Mouse (Mus musculus) CH12.LX (cell line): ENCODE measurements around the gene Ankle1. TPM values are rescaled to one million over a fixed set of nuclear protein-coding genes. Genes with fewer than 3 reads are reported as not detected.

Source experiments
- DNase-seq: peaks from one replicate; pipeline ENCODE4 v3.0.0-alpha.2; 2013; ENCODE audit errors: extremely low read depth
- H3K27ac ChIP-seq: 2 replicates; pipeline ENCODE4 v1.5.1; 2012; ENCODE audit warnings: low read depth, mild to moderate bottlenecking, control low read depth, moderate library complexity; ENCODE audit not compliant: insufficient read depth
- H3K27me3 ChIP-seq: replicated peaks from 2 replicates; pipeline ENCODE3; 2012; ENCODE audit warnings: inconsistent platforms
- H3K36me3 ChIP-seq, 2 experiments: replicated peaks in 1 of 2; 2 replicates each; pipeline versions ENCODE3 to v1.6.1; 2012; ENCODE audit warnings: inconsistent platforms in 1 of 2, low read length in 1 of 2, mild to moderate bottlenecking in 1 of 2, mixed read lengths in 1 of 2, moderate library complexity in 1 of 2; ENCODE audit not compliant: control insufficient read depth in 1 of 2, insufficient read depth in 1 of 2
- H3K4me1 ChIP-seq, 2 experiments: 2 replicates each; pipeline ENCODE4 v1.6.1; 2012; ENCODE audit warnings: inconsistent platforms in 1 of 2, moderate library complexity in 1 of 2; ENCODE audit not compliant: insufficient read depth in 2 of 2, control insufficient read depth in 1 of 2
- H3K4me2 ChIP-seq: 2 replicates; pipeline ENCODE4 v1.6.1; 2012; ENCODE audit warnings: low read depth, mild to moderate bottlenecking, control low read depth; ENCODE audit not compliant: poor library complexity, insufficient read depth, severe bottlenecking
- H3K4me3 ChIP-seq, 3 experiments: fragments of 150-350 bp in 1 of 3; sonication (generic) in 1 of 3; replicated peaks in 1 of 3; 2 replicates each; pipeline versions ENCODE3 to v1.5.1; 2011 to 2012; ENCODE audit warnings: low read depth in 2 of 3, low read length in 2 of 3, mild to moderate bottlenecking in 2 of 3, moderate library complexity in 2 of 3, control low read depth in 1 of 3, improper control_type of control experiment in 1 of 3, inconsistent platforms in 1 of 3, mixed read lengths in 1 of 3; ENCODE audit not compliant: poor library complexity in 1 of 3
- H3K79me2 ChIP-seq: replicated peaks from 2 replicates; pipeline ENCODE4 v1.6.1; 2012; ENCODE audit warnings: mild to moderate bottlenecking, moderate library complexity; ENCODE audit not compliant: control insufficient read depth, poor library complexity, insufficient read depth, severe bottlenecking; ENCODE audit errors: extremely low read depth
- H3K9ac ChIP-seq: 2 replicates; pipeline ENCODE4 v1.6.1; 2012; ENCODE audit warnings: low read depth, mild to moderate bottlenecking, control low read depth, moderate library complexity; ENCODE audit not compliant: insufficient read depth
- H3K9me3 ChIP-seq: replicated peaks from 2 replicates; pipeline ENCODE3; 2012; ENCODE audit warnings: low read length, inconsistent platforms, mixed read lengths
- BHLHE40 ChIP-seq: IDR thresholded peaks from 2 replicates; pipeline ENCODE4 v1.6.1; 2011; ENCODE audit warnings: mild to moderate bottlenecking, low read depth, low read length, improper control_type of control experiment
- CHD1 ChIP-seq: IDR thresholded peaks from 2 replicates; pipeline ENCODE4 v1.6.1; 2012; ENCODE audit warnings: low read depth, low read length, improper control_type of control experiment, inconsistent platforms
- CTCF ChIP-seq, 2 experiments: IDR thresholded peaks in 1 of 2; conservative IDR thresholded peaks in 1 of 2; 2 replicates each; pipeline ENCODE4 v1.5.1; 2011 to 2012; ENCODE audit warnings: low read depth in 2 of 2, low read length in 2 of 2, improper control_type of control experiment in 1 of 2, inconsistent platforms in 1 of 2, mild to moderate bottlenecking in 1 of 2, moderate library complexity in 1 of 2
- E2F4 ChIP-seq: IDR thresholded peaks from 2 replicates; pipeline ENCODE4 v1.6.1; 2011; ENCODE audit warnings: low read depth, low read length, improper control_type of control experiment; ENCODE audit not compliant: insufficient replicate concordance
- GABPA ChIP-seq: IDR thresholded peaks from 2 replicates; pipeline ENCODE4 v1.6.1; 2012; ENCODE audit warnings: low read depth, low read length, improper control_type of control experiment, inconsistent platforms; ENCODE audit not compliant: insufficient replicate concordance
- HCFC1 ChIP-seq: IDR thresholded peaks from 2 replicates; pipeline ENCODE4 v1.6.1; 2012; ENCODE audit warnings: low read depth, mild to moderate bottlenecking, inconsistent platforms, low read length, improper control_type of control experiment
- IRF4 ChIP-seq: IDR thresholded peaks from 2 replicates; pipeline ENCODE4 v1.6.1; 2014; ENCODE audit warnings: low read depth, mild to moderate bottlenecking, inconsistent platforms, low read length, improper control_type of control experiment
- KAT2A ChIP-seq: IDR thresholded peaks from 2 replicates; pipeline ENCODE4 v1.6.1; 2012; ENCODE audit warnings: low read length, improper control_type of control experiment, inconsistent platforms; ENCODE audit not compliant: insufficient replicate concordance
- MXI1 ChIP-seq: IDR thresholded peaks from 2 replicates; pipeline ENCODE4 v1.6.1; 2011; ENCODE audit warnings: mild to moderate bottlenecking, low read depth, low read length, improper control_type of control experiment
- MYC ChIP-seq: IDR thresholded peaks from 2 replicates; pipeline ENCODE4 v1.6.1; 2011; ENCODE audit warnings: low read depth, mild to moderate bottlenecking, improper control_type of control experiment, low read length
- POLR2A ChIP-seq: IDR thresholded peaks from 2 replicates; pipeline ENCODE4 v1.6.1; 2011; ENCODE audit warnings: low read depth, mild to moderate bottlenecking, improper control_type of control experiment, low read length
- SIN3A ChIP-seq: IDR thresholded peaks from 2 replicates; pipeline ENCODE4 v1.6.1; 2012; ENCODE audit warnings: low read length, improper control_type of control experiment, inconsistent platforms
- SMC3 ChIP-seq: IDR thresholded peaks from 2 replicates; pipeline ENCODE4 v1.6.1; 2011; ENCODE audit warnings: low read depth, low read length, improper control_type of control experiment
- USF1 ChIP-seq: IDR thresholded peaks from 2 replicates; pipeline ENCODE4 v1.6.1; 2014; ENCODE audit warnings: low read depth, mild to moderate bottlenecking, inconsistent platforms, low read length, improper control_type of control experiment
- USF2 ChIP-seq: conservative IDR thresholded peaks from 2 replicates; pipeline ENCODE4 v1.6.1; 2011; ENCODE audit warnings: low read depth, low read length, improper control_type of control experiment
- ZKSCAN1 ChIP-seq: IDR thresholded peaks from 2 replicates; pipeline ENCODE4 v1.6.1; 2012; ENCODE audit warnings: low read depth, inconsistent platforms, low read length, improper control_type of control experiment, borderline replicate concordance
- ZNF384 ChIP-seq: IDR thresholded peaks from 2 replicates; pipeline ENCODE4 v1.6.1; 2012; ENCODE audit warnings: low read depth, low read length, improper control_type of control experiment, inconsistent platforms
- dilution Hi-C: fragments of 300-500 bp; cut with MboI; formaldehyde crosslinking; loops from 2 replicates; pipeline ENCODE4 v1.14.3; 2020; ENCODE audit warnings: low sequenced_read_pairs; ENCODE audit not compliant: extremely low pct_unique_long_range_greater_than_20kb, extremely low pct_ligation_motif_present
- in situ Hi-C: fragments of 300-500 bp; cut with MboI; formaldehyde crosslinking; loops from 3 replicates; pipeline ENCODE4 v1.14.3; 2019; ENCODE audit warnings: low sequenced_read_pairs, low pct_ligation_motif_present, low pct_unique_long_range_greater_than_20kb, mixed read lengths
- polyA plus RNA-seq: library from polyadenylated mRNA; unstranded; fragments of >175 nt; gene quantifications from 2 replicates; pipeline ENCODE4 v1.2.1, GENCODE M21; 2012; ENCODE audit warnings: low read depth; ENCODE audit not compliant: insufficient read length
- total RNA-seq, 2 experiments: library from RNA; depleted of rRNA; stranded (reverse); fragments of 300-350 nt in 1 of 2; fragments of >200 nt in 1 of 2; gene quantifications; 2 replicates each; pipeline ENCODE4 v1.2.3; 2012 to 2014

Ankle1 gene
- total and polyA plus RNA-seq, 3 experiments, result 9.4 to 17.9 (median 17.4) TPM

- H3K4me1 ChIP-seq, result peaks cover 12 to 37% of the 10 kb centered on the region in 2 experiments
- no peaks in the 10 kb centered on the region for H3K79me2 ChIP-seq
- no peak for TF ChIP-seq MYC
- TF ChIP-seq CTCF (conservative IDR thresholded peaks at IDR 0.05 in 1 of 2, IDR thresholded peaks at IDR 0.05 in 1 of 2; ENCODE audit: low read depth in 2 of 2, low read length in 2 of 2), result no peak
- TF ChIP-seq E2F4, result no peak
- TF ChIP-seq ZNF384, result no peak
- TF ChIP-seq BHLHE40, result no peak
- TF ChIP-seq, all 38 proteins: peak for 0
- Histone ChIP-seq H3K27me3 (no peaks in the 10 kb centered on the region), H3K27ac (no peak overlapping the region), H3K9ac (no peak overlapping the region), H3K4me3 (no peak overlapping the region), H3K4me2 (no peak overlapping the region), H3K36me3 (peaks cover 14 to 31% of the 10 kb centered on the region in 2 experiments), H3K9me3 (peaks cover 8% of the 10 kb centered on the region)
- DNase-seq, result no peak
- in situ Hi-C loops (no loop called here), dilution Hi-C loops (no loop called here)
These were observed 51.1 kb downstream of the Ankle1 start for GRCm38 (mm10) chr8:71456906-71457305.

- TF ChIP-seq SMC3 (no peak), CHD1 (no peak), USF2 (no peak), GABPA (no peak), ZKSCAN1 (no peak), USF1 (no peak), MXI1 (no peak), ZNF384 (no peak), BHLHE40 (no peak), IRF4 (no peak), HCFC1 (no peak), POLR2A (no peak), KAT2A (no peak), SIN3A (no peak)
- H3K4me3 ChIP-seq, result no peak overlapping the region
- dilution Hi-C loops, result no loop called here
- H3K9me3 ChIP-seq, result peaks cover 8% of the 10 kb centered on the region
- H3K27ac ChIP-seq, result no peak overlapping the region
- no peak for DNase-seq
- no peaks in the 10 kb centered on the region for H3K27me3 ChIP-seq
- in situ Hi-C loops, result no loop called here
- H3K4me2 ChIP-seq, result no peak overlapping the region
- H3K4me1 ChIP-seq, result peaks cover 11 to 32% of the 10 kb centered on the region in 2 experiments
- peaks cover 14 to 31% of the 10 kb centered on the region in 2 experiments for H3K36me3 ChIP-seq
- no peaks in the 10 kb centered on the region for H3K79me2 ChIP-seq
- H3K9ac ChIP-seq, result no peak overlapping the region
These were observed 52.0 kb downstream of the Ankle1 start for GRCm38 (mm10) chr8:71457659-71458270.

Other genes starting within 250 kb of the Ankle1 start
Only the 20 nearest of the 22 such genes appear.
- 26.1 and 29.0 TPM in 2 replicates for gene Myo9b, start 133.3 kb upstream of the Ankle1 start, total RNA-seq (2012; rRNA removed)
- 14.2 and 15.3 TPM in 2 replicates for gene Myo9b, start 133.3 kb upstream of the Ankle1 start, total RNA-seq (2014; rRNA removed)
- gene Myo9b, start 133.3 kb upstream of the Ankle1 start, polyA plus RNA-seq, result 31.5 and 36.2 TPM in 2 replicates
- 25.1 and 33.7 TPM in 2 replicates for gene Haus8, start 133.1 kb upstream of the Ankle1 start, total RNA-seq (2012; rRNA removed)
- gene Haus8, start 133.1 kb upstream of the Ankle1 start, total RNA-seq (2014; rRNA removed), result 21.0 and 25.2 TPM in 2 replicates
- gene Haus8, start 133.1 kb upstream of the Ankle1 start, polyA plus RNA-seq, result 30.3 and 40.5 TPM in 2 replicates
- 118 and 130 TPM in 2 replicates for gene Use1, start 39.2 kb upstream of the Ankle1 start, total RNA-seq (2012; rRNA removed)
- gene Use1, start 39.2 kb upstream of the Ankle1 start, total RNA-seq (2014; rRNA removed), result 69.6 and 78.4 TPM in 2 replicates
- gene Use1, start 39.2 kb upstream of the Ankle1 start, polyA plus RNA-seq, result 98.7 and 111 TPM in 2 replicates
- gene Ocel1, start 34.7 kb upstream of the Ankle1 start, total RNA-seq (2012; rRNA removed), result 7.1 and 8.9 TPM in 2 replicates
- gene Ocel1, start 34.7 kb upstream of the Ankle1 start, total RNA-seq (2014; rRNA removed), result 4.4 and 4.8 TPM in 2 replicates
- 4.5 and 7.4 TPM in 2 replicates for gene Ocel1, start 34.7 kb upstream of the Ankle1 start, polyA plus RNA-seq
- gene Nr2f6, start 24.1 kb upstream of the Ankle1 start, total RNA-seq (2012; rRNA removed), result 25.2 and 25.3 TPM in 2 replicates
- 11.8 and 13.1 TPM in 2 replicates for gene Nr2f6, start 24.1 kb upstream of the Ankle1 start, total RNA-seq (2014; rRNA removed)
- gene Nr2f6, start 24.1 kb upstream of the Ankle1 start, polyA plus RNA-seq, result 14.2 and 15.6 TPM in 2 replicates
- not detected in 2 replicates for gene Ushbp1, start 10.2 kb upstream of the Ankle1 start, total RNA-seq (2012; rRNA removed)
- not detected in 2 replicates for gene Ushbp1, start 10.2 kb upstream of the Ankle1 start, total RNA-seq (2014; rRNA removed)
- not detected in 2 replicates for gene Ushbp1, start 10.2 kb upstream of the Ankle1 start, polyA plus RNA-seq
- 66.0 and 67.3 TPM in 2 replicates for gene Babam1, start 9.1 kb upstream of the Ankle1 start, total RNA-seq (2012; rRNA removed)
- 47.6 and 56.7 TPM in 2 replicates for gene Babam1, start 9.1 kb upstream of the Ankle1 start, total RNA-seq (2014; rRNA removed)
- gene Babam1, start 9.1 kb upstream of the Ankle1 start, polyA plus RNA-seq, result 132 and 137 TPM in 2 replicates
- gene Abhd8, start 57.6 kb downstream of the Ankle1 start, total RNA-seq (2012; rRNA removed), result 28.2 and 33.2 TPM in 2 replicates
- 8.5 and 8.9 TPM in 2 replicates for gene Abhd8, start 57.6 kb downstream of the Ankle1 start, total RNA-seq (2014; rRNA removed)
- 5.2 and 6.0 TPM in 2 replicates for gene Abhd8, start 57.6 kb downstream of the Ankle1 start, polyA plus RNA-seq
- gene Mrpl34, start 58.9 kb downstream of the Ankle1 start, total RNA-seq (2012; rRNA removed), result 150 and 180 TPM in 2 replicates
- 80.1 and 94.4 TPM in 2 replicates for gene Mrpl34, start 58.9 kb downstream of the Ankle1 start, total RNA-seq (2014; rRNA removed)
- 123 and 133 TPM in 2 replicates for gene Mrpl34, start 58.9 kb downstream of the Ankle1 start, polyA plus RNA-seq
- gene Dda1, start 63.2 kb downstream of the Ankle1 start, total RNA-seq (2012; rRNA removed), result 59.3 and 62.8 TPM in 2 replicates
- 49.8 and 57.4 TPM in 2 replicates for gene Dda1, start 63.2 kb downstream of the Ankle1 start, total RNA-seq (2014; rRNA removed)
- 65.8 and 78.1 TPM in 2 replicates for gene Dda1, start 63.2 kb downstream of the Ankle1 start, polyA plus RNA-seq
- gene Ano8, start 80.0 kb downstream of the Ankle1 start, total RNA-seq (2012; rRNA removed), result 5.5 and 6.7 TPM in 2 replicates
- gene Ano8, start 80.0 kb downstream of the Ankle1 start, total RNA-seq (2014; rRNA removed), result 1.8 and 1.9 TPM in 2 replicates
- 1.8 and 2.1 TPM in 2 replicates for gene Ano8, start 80.0 kb downstream of the Ankle1 start, polyA plus RNA-seq
- gene Gtpbp3, start 82.1 kb downstream of the Ankle1 start, total RNA-seq (2012; rRNA removed), result 26.7 and 29.0 TPM in 2 replicates
- 19.5 and 20.7 TPM in 2 replicates for gene Gtpbp3, start 82.1 kb downstream of the Ankle1 start, total RNA-seq (2014; rRNA removed)
- 17.4 and 21.6 TPM in 2 replicates for gene Gtpbp3, start 82.1 kb downstream of the Ankle1 start, polyA plus RNA-seq
- 0.04 TPM in 1 of 2 replicates, not detected in the other for gene Plvap, start 105.7 kb downstream of the Ankle1 start, total RNA-seq (2012; rRNA removed)
- gene Plvap, start 105.7 kb downstream of the Ankle1 start, total RNA-seq (2014; rRNA removed), result not detected in 2 replicates
- gene Plvap, start 105.7 kb downstream of the Ankle1 start, polyA plus RNA-seq, result 0.27 and 0.37 TPM in 2 replicates
- not detected in 2 replicates for gene Ccdc194, start 119.7 kb downstream of the Ankle1 start, total RNA-seq (2012; rRNA removed)
- gene Ccdc194, start 119.7 kb downstream of the Ankle1 start, total RNA-seq (2014; rRNA removed), result not detected in 2 replicates
- not detected in 2 replicates for gene Ccdc194, start 119.7 kb downstream of the Ankle1 start, polyA plus RNA-seq
- 404 and 424 TPM in 2 replicates for gene Bst2, start 131.4 kb downstream of the Ankle1 start, total RNA-seq (2012; rRNA removed)
- 304 and 321 TPM in 2 replicates for gene Bst2, start 131.4 kb downstream of the Ankle1 start, total RNA-seq (2014; rRNA removed)
- gene Bst2, start 131.4 kb downstream of the Ankle1 start, polyA plus RNA-seq, result 214 and 243 TPM in 2 replicates
- 113 and 128 TPM in 2 replicates for gene Mvb12a, start 136.9 kb downstream of the Ankle1 start, total RNA-seq (2012; rRNA removed)
- 149 and 157 TPM in 2 replicates for gene Mvb12a, start 136.9 kb downstream of the Ankle1 start, total RNA-seq (2014; rRNA removed)
- gene Mvb12a, start 136.9 kb downstream of the Ankle1 start, polyA plus RNA-seq, result 80.5 and 82.1 TPM in 2 replicates
- 0.21 and 0.51 TPM in 2 replicates for gene Tmem221, start 152.9 kb downstream of the Ankle1 start, total RNA-seq (2012; rRNA removed)
- gene Tmem221, start 152.9 kb downstream of the Ankle1 start, total RNA-seq (2014; rRNA removed), result not detected in 2 replicates
- gene Tmem221, start 152.9 kb downstream of the Ankle1 start, polyA plus RNA-seq, result not detected in 2 replicates
- 0.04 TPM in 1 of 2 replicates, not detected in the other for gene Nxnl1, start 160.6 kb downstream of the Ankle1 start, total RNA-seq (2012; rRNA removed)
- not detected in 2 replicates for gene Nxnl1, start 160.6 kb downstream of the Ankle1 start, total RNA-seq (2014; rRNA removed)
- 0.08 TPM in 1 of 2 replicates, not detected in the other for gene Nxnl1, start 160.6 kb downstream of the Ankle1 start, polyA plus RNA-seq
- 2.7 and 4.0 TPM in 2 replicates for gene Slc27a1, start 162.9 kb downstream of the Ankle1 start, total RNA-seq (2012; rRNA removed)
- 1.8 and 2.3 TPM in 2 replicates for gene Slc27a1, start 162.9 kb downstream of the Ankle1 start, total RNA-seq (2014; rRNA removed)
- gene Slc27a1, start 162.9 kb downstream of the Ankle1 start, polyA plus RNA-seq, result 2.3 and 2.4 TPM in 2 replicates
- 183 and 215 TPM in 2 replicates for gene Pgls, start 186.2 kb downstream of the Ankle1 start, total RNA-seq (2012; rRNA removed)
- gene Pgls, start 186.2 kb downstream of the Ankle1 start, total RNA-seq (2014; rRNA removed), result 94.2 and 118 TPM in 2 replicates
- gene Pgls, start 186.2 kb downstream of the Ankle1 start, polyA plus RNA-seq, result 72.5 and 74.9 TPM in 2 replicates